Mouse (Mus musculus) limb, embryonic 10.5 days (tissue): ENCODE results near the gene Rab30. TPM values are rescaled to one million over a fixed set of nuclear protein-coding genes. Genes with fewer than 3 reads are reported as not detected.
"Not testable (repeated sequence)": the region's sequence is repeated elsewhere in the genome, so short reads cannot be mapped to it uniquely, and the experiment has no call there.

Source experiments
- DNase-seq: peaks from one replicate; pipeline ENCODE4 v3.0.0-alpha.2; 2017; ENCODE audit warnings: low spot score
- H3K27ac ChIP-seq: fragments of 300-500 bp; sonication (generic); 2 replicates; pipeline ENCODE4 v1.5.1; 2016; ENCODE audit warnings: mild to moderate bottlenecking
- H3K27me3 ChIP-seq: fragments of 300-500 bp; sonication (generic); 2 replicates; pipeline ENCODE4 v1.6.1; 2016; ENCODE audit warnings: low read depth, mild to moderate bottlenecking; ENCODE audit not compliant: poor library complexity, severe bottlenecking
- H3K36me3 ChIP-seq: fragments of 300-500 bp; sonication (generic); 2 replicates; pipeline ENCODE4 v1.6.1; 2016; ENCODE audit warnings: mild to moderate bottlenecking, moderate library complexity
- H3K4me1 ChIP-seq: fragments of 300-500 bp; sonication (generic); 2 replicates; pipeline ENCODE4 v1.6.1; 2016
- H3K4me3 ChIP-seq: fragments of 300-500 bp; sonication (generic); 2 replicates; pipeline ENCODE4 v1.5.1; 2016; ENCODE audit warnings: mild to moderate bottlenecking, moderate library complexity
- H3K9me3 ChIP-seq: fragments of 300-500 bp; sonication (generic); replicated peaks from 2 replicates; pipeline ENCODE4 v1.6.1; 2016; ENCODE audit warnings: mild to moderate bottlenecking
- WGBS: fragments of 180-500 bp; shearing (Covaris S2); methylation state at CpG from one replicate; pipeline ENCODE4 v1.1.7; 2016; 5-methylcytosine and 5-hydroxymethylcytosine counted together
- polyA plus RNA-seq: library from polyadenylated mRNA; unstranded; fragments of >200 nt; fragmentation: Nextera tagmentation; extraction: Ambion mirVana; gene quantifications from 2 replicates; pipeline ENCODE4 v1.2.1, GENCODE M21; 2016

The Rab30 gene
- 9.3 and 11.2 TPM in 2 replicates for polyA plus RNA-seq

- Histone ChIP-seq H3K4me1 (peaks cover 38% of the 10 kb centered on the region), H3K9me3 (no peaks in the 10 kb centered on the region), H3K27me3 (no peaks in the 10 kb centered on the region), H3K36me3 (peaks cover 31% of the 10 kb centered on the region), H3K27ac (peak within 1 kb of the TSS; percentile 98), H3K4me3 (peak within 1 kb of the TSS; percentile 87)
- DNase-seq, result peak; percentile 92
- WGBS, result 0% methylated on average over 38 of the region's 38 CpGs
Measured at GRCm38 (mm10) chr7:92741152-92741860, at the start of gene Rab30. Gene Rab30 (plus strand): TSS chr7:92741603.

- Histone ChIP-seq H3K27me3 (peaks cover 14% of the 10 kb centered on the region; the same call in 1 of the 2 replicates), H3K9me3 (no peaks in the 10 kb centered on the region), H3K4me3 (no peak overlapping the region), H3K27ac (no peak overlapping the region), H3K4me1 (no peaks in the 10 kb centered on the region), H3K36me3 (no peaks in the 10 kb centered on the region)
- 98% methylated on average over 3 of the region's 3 CpGs for WGBS
- no peak for DNase-seq
Measured at GRCm38 (mm10) chr7:92696395-92696794, 45.0 kb upstream of the Rab30 start.

GRCm38 (mm10) chr7:92698770-92699169 lies 42.6 kb upstream of the Rab30 start:
- Histone ChIP-seq H3K36me3 (no peaks in the 10 kb centered on the region), H3K4me1 (no peaks in the 10 kb centered on the region), H3K4me3 (no peak overlapping the region), H3K27ac (no peak overlapping the region), H3K9me3 (no peaks in the 10 kb centered on the region), H3K27me3 (peaks cover 14% of the 10 kb centered on the region; the same call in 1 of the 2 replicates)
- DNase-seq, result no peak
- 82% methylated on average over 5 of the region's 5 CpGs for WGBS

- H3K27ac ChIP-seq, result no peak overlapping the region
- no peak for DNase-seq
- H3K4me3 ChIP-seq, result no peak overlapping the region
- peaks cover 3% of the 10 kb centered on the region; the same call in 1 of the 2 replicates for H3K27me3 ChIP-seq
- 83% methylated on average over 1 of the region's 1 CpGs for WGBS
- no peaks in the 10 kb centered on the region for H3K9me3 ChIP-seq
- H3K4me1 ChIP-seq, result no peaks in the 10 kb centered on the region
- no peaks in the 10 kb centered on the region for H3K36me3 ChIP-seq
Measured at GRCm38 (mm10) chr7:92703661-92704060, 37.7 kb upstream of the Rab30 start.

- no peak for DNase-seq
Measured at GRCm38 (mm10) chr7:92705534-92705933, 35.9 kb upstream of the Rab30 start.

GRCm38 (mm10) chr7:92706711-92707110 lies 34.7 kb upstream of the Rab30 start:
- Histone ChIP-seq H3K27ac (no peak overlapping the region), H3K4me1 (no peaks in the 10 kb centered on the region), H3K4me3 (no peak overlapping the region), H3K27me3 (peaks cover 3% of the 10 kb centered on the region; the same call in 1 of the 2 replicates), H3K36me3 (no peaks in the 10 kb centered on the region), H3K9me3 (no peaks in the 10 kb centered on the region)
- DNase-seq, result no peak
- WGBS, result 84% methylated on average over 12 of the region's 12 CpGs

More at GRCm38 (mm10) chr7:92705534-92705933, 35.9 kb upstream of the Rab30 start:
- Histone ChIP-seq H3K27me3 (peaks cover 3% of the 10 kb centered on the region; the same call in 1 of the 2 replicates), H3K4me3 (no peak overlapping the region), H3K9me3 (no peaks in the 10 kb centered on the region), H3K27ac (no peak overlapping the region), H3K36me3 (no peaks in the 10 kb centered on the region), H3K4me1 (no peaks in the 10 kb centered on the region)
- 79% methylated on average over 2 of the region's 2 CpGs for WGBS

GRCm38 (mm10) chr7:92709573-92709972 lies 31.8 kb upstream of the Rab30 start:
- no peaks in the 10 kb centered on the region for H3K9me3 ChIP-seq
- H3K36me3 ChIP-seq, result no peaks in the 10 kb centered on the region
- H3K27me3 ChIP-seq, result peaks cover 3% of the 10 kb centered on the region; the same call in 1 of the 2 replicates
- no peak overlapping the region for H3K4me3 ChIP-seq
- no peaks in the 10 kb centered on the region for H3K4me1 ChIP-seq
- no peak for DNase-seq
- H3K27ac ChIP-seq, result no peak overlapping the region
- 51% methylated on average over 2 of the region's 2 CpGs for WGBS

GRCm38 (mm10) chr7:92711593-92711992 lies 29.8 kb upstream of the Rab30 start:
- no peaks in the 10 kb centered on the region for H3K9me3 ChIP-seq
- 82% methylated on average over 3 of the region's 3 CpGs for WGBS
- no peak overlapping the region for H3K4me3 ChIP-seq
- H3K4me1 ChIP-seq, result no peaks in the 10 kb centered on the region
- H3K27me3 ChIP-seq, result no peaks in the 10 kb centered on the region
- H3K36me3 ChIP-seq, result no peaks in the 10 kb centered on the region
- DNase-seq, result no peak
- no peak overlapping the region for H3K27ac ChIP-seq

GRCm38 (mm10) chr7:92715055-92715454 lies 26.3 kb upstream of the Rab30 start:
- whole genome bisulfite sequencing, result 95% methylated on average over 1 of the region's 1 CpGs
- Histone ChIP-seq H3K4me1 (no peaks in the 10 kb centered on the region), H3K36me3 (no peaks in the 10 kb centered on the region), H3K4me3 (no peak overlapping the region), H3K9me3 (no peaks in the 10 kb centered on the region), H3K27ac (no peak overlapping the region), H3K27me3 (no peaks in the 10 kb centered on the region)
- DNase-seq, result no peak

- Histone ChIP-seq H3K36me3 (no peaks in the 10 kb centered on the region), H3K27me3 (no peaks in the 10 kb centered on the region), H3K4me3 (no peak overlapping the region), H3K4me1 (no peaks in the 10 kb centered on the region), H3K9me3 (no peaks in the 10 kb centered on the region), H3K27ac (no peak overlapping the region)
- WGBS, result 77% methylated on average over 3 of the region's 3 CpGs
- no peak for DNase-seq
Measured at GRCm38 (mm10) chr7:92720156-92720905, 21.1 kb upstream of the Rab30 start.

GRCm38 (mm10) chr7:92723750-92724149 lies 17.7 kb upstream of the Rab30 start:
- H3K36me3 ChIP-seq, result no peaks in the 10 kb centered on the region
- H3K4me3 ChIP-seq, result no peak overlapping the region

GRCm38 (mm10) chr7:92724261-92724660 lies 17.1 kb upstream of the Rab30 start:
- Histone ChIP-seq H3K27me3 (no peaks in the 10 kb centered on the region), H3K36me3 (no peaks in the 10 kb centered on the region), H3K27ac (no peak overlapping the region), H3K9me3 (no peaks in the 10 kb centered on the region), H3K4me3 (no peak overlapping the region), H3K4me1 (no peaks in the 10 kb centered on the region)
- DNase-seq, result no peak
- 84% methylated on average over 4 of the region's 4 CpGs for WGBS

More at GRCm38 (mm10) chr7:92723750-92724149, 17.7 kb upstream of the Rab30 start:
- Histone ChIP-seq H3K9me3 (no peaks in the 10 kb centered on the region), H3K27me3 (no peaks in the 10 kb centered on the region), H3K4me1 (no peaks in the 10 kb centered on the region), H3K27ac (no peak overlapping the region)
- WGBS, result 40% methylated on average over 3 of the region's 3 CpGs
- DNase-seq, result no peak

GRCm38 (mm10) chr7:92729583-92729982 lies 11.8 kb upstream of the Rab30 start:
- DNase-seq, H3K27me3 ChIP-seq, H3K4me3 ChIP-seq, H3K4me1 ChIP-seq, H3K27ac ChIP-seq, H3K9me3 ChIP-seq: not testable (repeated sequence)
- peaks cover 14% of the 10 kb centered on the region for H3K36me3 ChIP-seq
- 85% methylated on average over 3 of the region's 3 CpGs for WGBS
